Mouse (Mus musculus): ENCODE data around the gene Igsf3.

Igsf3 gene

GRCm38 (mm10) chr3:101372345-101372980, 4.4 kb upstream of the Igsf3 start:
- DNase-seq (ENCODE audit: low spot score) = peak; percentile 52

GRCm38 (mm10) chr3:101377256-101378024, 557 bp downstream of the Igsf3 start:
- no peak for DNase-seq (ENCODE audit: low spot score)

GRCm38 (mm10) chr3:101378102-101378501, 1.2 kb downstream of the Igsf3 start:
- no peak for DNase-seq (ENCODE audit: low spot score)

- DNase-seq (ENCODE audit: low spot score) = no peak
Observed at GRCm38 (mm10) chr3:101379789-101380188, 2.9 kb downstream of the Igsf3 start.

- DNase-seq (ENCODE audit: low spot score) = no peak
Observed at GRCm38 (mm10) chr3:101381691-101382090, 4.8 kb downstream of the Igsf3 start.

- no peak for DNase-seq (ENCODE audit: low spot score)
Observed at GRCm38 (mm10) chr3:101382751-101383150, 5.9 kb downstream of the Igsf3 start.

GRCm38 (mm10) chr3:101386430-101387016, 9.6 kb downstream of the Igsf3 start:
- no peak for DNase-seq (ENCODE audit: low spot score)

- DNase-seq (ENCODE audit: low spot score) = no peak
Observed at GRCm38 (mm10) chr3:101387849-101388248, 11.0 kb downstream of the Igsf3 start.

GRCm38 (mm10) chr3:101389566-101389965, 12.7 kb downstream of the Igsf3 start:
- no peak for DNase-seq (ENCODE audit: low spot score)

GRCm38 (mm10) chr3:101390472-101390871, 13.6 kb downstream of the Igsf3 start:
- no peak for DNase-seq (ENCODE audit: low spot score)

GRCm38 (mm10) chr3:101391991-101392390, 15.1 kb downstream of the Igsf3 start:
- no peak for DNase-seq (ENCODE audit: low spot score)

- no peak for DNase-seq (ENCODE audit: low spot score)
Observed at GRCm38 (mm10) chr3:101393103-101393644, 16.3 kb downstream of the Igsf3 start.

- no peak for DNase-seq (ENCODE audit: low spot score)
Observed at GRCm38 (mm10) chr3:101393659-101394539, 17.0 kb downstream of the Igsf3 start.

- no peak for DNase-seq (ENCODE audit: low spot score)
Observed at GRCm38 (mm10) chr3:101395341-101395740, 18.5 kb downstream of the Igsf3 start.

GRCm38 (mm10) chr3:101396061-101396460, 19.2 kb downstream of the Igsf3 start:
- DNase-seq (ENCODE audit: low spot score) = no peak

- DNase-seq (ENCODE audit: low spot score) = no peak
Observed at GRCm38 (mm10) chr3:101396726-101397263, 19.9 kb downstream of the Igsf3 start.

GRCm38 (mm10) chr3:101397422-101397821, 20.5 kb downstream of the Igsf3 start:
- no peak for DNase-seq (ENCODE audit: low spot score)

- no peak for DNase-seq (ENCODE audit: low spot score)
Observed at GRCm38 (mm10) chr3:101398071-101398786, 21.3 kb downstream of the Igsf3 start.

- no peak for DNase-seq (ENCODE audit: low spot score)
Observed at GRCm38 (mm10) chr3:101398877-101399276, 22.0 kb downstream of the Igsf3 start.

GRCm38 (mm10) chr3:101401501-101401900, 24.6 kb downstream of the Igsf3 start:
- DNase-seq (ENCODE audit: low spot score) = no peak

Data from testis, postnatal 14 days (tissue).